Mouse (Mus musculus): ENCODE measurements around the gene Disc1.
A peak's percentile ranks its signal among the peaks of the same experiment; 100 is the strongest.

Disc1 gene

GRCm38 (mm10) chr8:125126482-125126881 is 72.5 kb downstream of the Disc1 start:
- DNase-seq (ENCODE audit: low read depth), result no peak

- no peak for DNase-seq (ENCODE audit: low read depth)
These were observed 73.6 kb downstream of the Disc1 start for GRCm38 (mm10) chr8:125127621-125128020.

- DNase-seq (ENCODE audit: low read depth), result no peak
These were observed 74.3 kb downstream of the Disc1 start for GRCm38 (mm10) chr8:125128305-125128704.

DNA sequence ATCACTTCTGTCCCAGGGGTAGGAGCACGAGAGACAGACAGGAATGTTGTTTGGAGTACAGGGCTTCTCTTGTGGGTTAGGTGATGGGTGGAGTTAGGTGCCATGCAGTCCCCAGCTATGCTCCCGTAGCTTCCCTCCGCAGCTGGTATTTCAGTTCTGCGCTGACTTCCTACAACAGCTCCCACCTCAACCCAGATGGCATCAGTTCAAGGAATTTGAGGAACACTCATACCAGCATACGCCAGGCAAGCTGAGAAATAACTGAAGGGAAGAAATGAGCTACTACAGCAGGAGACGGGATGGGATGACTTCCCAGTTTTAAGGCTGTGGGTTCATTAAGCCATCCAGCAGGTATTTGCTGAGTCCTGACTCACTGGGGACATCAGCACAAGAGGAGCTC is 76.8 kb downstream of the Disc1 start:
- peak; percentile 29 for DNase-seq (ENCODE audit: low read depth)

DNA sequence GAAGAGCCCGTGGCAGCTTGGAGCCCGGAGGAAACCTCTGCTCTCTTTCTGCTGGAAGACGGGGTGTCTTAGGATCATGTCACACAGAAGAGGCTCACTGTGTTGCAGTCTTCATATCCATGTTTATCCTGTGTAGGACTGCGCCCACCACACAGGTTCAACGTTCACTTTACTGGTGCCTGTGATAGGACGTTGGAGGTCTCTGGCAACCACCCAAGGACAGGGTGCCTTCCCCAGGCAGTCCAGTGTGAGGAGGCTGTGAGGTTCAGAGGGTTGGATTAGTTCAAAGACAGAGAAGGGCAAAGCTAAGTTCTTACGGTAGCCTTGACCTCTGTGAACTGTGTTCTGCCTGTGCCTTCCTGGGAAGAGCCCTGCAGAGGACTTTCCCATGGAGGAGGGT is 77.3 kb downstream of the Disc1 start:
- DNase-seq (ENCODE audit: low read depth), result no peak

DNA sequence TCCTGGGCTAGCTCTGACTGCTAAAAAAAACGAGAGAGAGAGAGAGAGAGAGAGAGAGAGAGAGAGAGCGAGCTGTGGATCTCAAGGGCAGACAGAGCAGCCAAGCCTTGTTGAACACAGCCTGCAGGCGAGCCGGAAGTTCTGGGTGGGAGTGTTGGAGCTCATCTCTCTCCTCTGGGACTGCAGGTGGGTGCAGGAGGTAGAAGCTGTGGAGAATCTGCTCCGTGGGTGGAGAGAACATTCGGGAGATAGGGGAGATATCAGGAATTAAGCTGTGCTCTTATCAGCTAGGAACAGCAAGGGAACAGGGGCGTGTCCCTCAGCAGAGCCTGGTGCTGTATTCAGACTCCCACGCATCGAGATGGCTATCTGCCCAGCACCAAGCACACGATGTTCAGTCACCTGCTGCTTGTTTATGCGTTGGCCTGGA is 79.7 kb downstream of the Disc1 start:
- DNase-seq (ENCODE audit: low read depth), result no peak

- no peak for DNase-seq (ENCODE audit: low read depth)
These were observed 80.9 kb downstream of the Disc1 start for GRCm38 (mm10) chr8:125134876-125135275.

- DNase-seq (ENCODE audit: low read depth), result no peak
These were observed 85.7 kb downstream of the Disc1 start for GRCm38 (mm10) chr8:125139689-125140150.

- no peak for DNase-seq (ENCODE audit: low read depth)
These were observed 87.0 kb downstream of the Disc1 start for GRCm38 (mm10) chr8:125140965-125141364.

GRCm38 (mm10) chr8:125156863-125157640 is 103.1 kb downstream of the Disc1 start:
- DNase-seq (ENCODE audit: low read depth), result no peak

- no peak for DNase-seq (ENCODE audit: low read depth)
These were observed 103.6 kb downstream of the Disc1 start for GRCm38 (mm10) chr8:125157641-125158005.

DNA sequence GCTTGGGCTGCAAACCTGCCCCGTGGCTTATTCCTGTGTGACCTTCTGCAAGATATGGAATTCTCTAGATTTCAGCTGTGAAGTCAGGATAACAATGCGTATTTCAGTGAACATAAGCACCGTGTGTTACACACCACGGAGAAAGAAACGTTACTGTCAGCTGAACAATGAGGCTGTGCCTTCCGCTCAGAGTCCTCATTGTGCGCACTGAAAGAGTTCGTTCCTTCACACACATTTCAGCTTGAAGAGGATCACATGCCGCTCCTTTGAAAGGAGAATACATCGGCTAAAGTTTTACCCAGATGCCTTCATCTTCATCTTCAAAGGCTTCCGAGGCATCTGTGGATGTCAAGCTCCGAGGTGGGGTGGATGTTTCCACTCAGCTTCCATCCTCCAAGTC is 105.4 kb downstream of the Disc1 start:
- no peak for DNase-seq (ENCODE audit: low read depth)

GRCm38 (mm10) chr8:125163491-125163890 is 109.5 kb downstream of the Disc1 start:
- no peak for DNase-seq (ENCODE audit: low read depth)

DNA sequence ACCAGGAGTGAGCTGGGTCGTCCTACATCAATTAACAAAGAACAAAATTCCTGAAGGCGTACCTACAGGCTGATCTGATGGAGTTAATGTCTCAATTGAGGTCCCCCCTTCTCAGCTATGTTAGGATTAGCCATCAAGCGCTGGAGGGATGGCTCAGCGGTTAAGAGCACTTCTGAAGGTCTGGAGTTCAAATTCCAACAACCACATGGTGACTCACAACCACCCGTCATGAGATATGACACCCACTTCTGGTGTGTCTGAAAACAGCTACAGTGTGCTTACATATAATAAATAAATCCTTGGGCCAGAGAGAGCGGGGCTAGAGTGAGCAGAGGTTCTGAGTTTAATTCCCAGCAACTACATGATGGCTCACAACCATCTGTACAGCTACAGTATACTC is 109.9 kb downstream of the Disc1 start:
- DNase-seq (ENCODE audit: low read depth), result no peak

DNA sequence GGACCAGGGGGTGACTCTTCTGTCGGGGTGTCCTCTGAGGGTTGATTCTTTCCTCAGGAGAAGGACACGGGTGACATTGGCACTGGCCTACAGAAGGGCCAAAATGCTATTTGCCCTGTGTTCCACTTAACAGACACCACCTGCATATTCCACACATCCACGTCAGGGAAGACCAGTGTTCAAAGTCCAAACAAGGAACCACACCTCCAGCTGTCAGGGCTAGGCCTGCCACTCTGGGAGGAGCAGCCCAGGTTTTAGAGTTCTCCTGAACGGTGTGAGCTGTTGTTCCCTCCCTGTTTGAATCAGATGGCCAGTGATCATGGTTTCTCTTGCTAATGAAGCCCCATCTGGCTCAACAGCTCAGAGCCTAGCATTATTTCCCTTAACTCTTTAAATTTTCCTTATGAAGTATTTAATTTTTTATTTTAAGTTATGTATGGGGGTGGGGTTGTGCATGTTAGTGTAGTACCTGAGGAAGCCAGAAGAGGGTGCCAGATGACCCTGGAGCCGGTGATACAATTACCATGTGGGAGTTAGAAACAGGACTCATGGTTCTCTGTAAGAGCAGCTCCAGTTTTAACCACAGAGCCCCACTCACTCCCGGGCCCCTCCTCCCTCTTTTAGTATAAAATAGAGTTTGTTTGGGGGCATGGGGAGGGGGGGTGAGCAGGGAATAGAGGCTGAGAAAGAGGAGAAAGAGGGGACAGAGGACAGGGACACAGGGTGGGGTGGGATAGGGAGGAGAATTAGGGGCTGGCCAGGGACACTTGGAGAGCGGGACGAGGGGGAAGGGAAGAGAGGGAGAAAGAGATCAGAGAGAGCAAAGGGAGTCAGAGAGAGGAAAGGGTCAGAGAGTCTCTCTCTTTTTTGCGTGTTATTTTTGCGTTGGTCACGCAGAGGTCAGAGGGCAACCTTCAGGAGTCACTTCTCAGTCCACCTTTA is 111.8 kb downstream of the Disc1 start:
- peak; percentile 27 for DNase-seq (ENCODE audit: low read depth)

GRCm38 (mm10) chr8:125166545-125166944 is 112.5 kb downstream of the Disc1 start:
- no peak for DNase-seq (ENCODE audit: low read depth)

- DNase-seq (ENCODE audit: low read depth), result no peak
These were observed 113.0 kb downstream of the Disc1 start for GRCm38 (mm10) chr8:125166988-125167387.

- no peak for DNase-seq (ENCODE audit: low read depth)
These were observed 115.6 kb downstream of the Disc1 start for GRCm38 (mm10) chr8:125169628-125170027.

GRCm38 (mm10) chr8:125171531-125171930 is 117.5 kb downstream of the Disc1 start:
- DNase-seq (ENCODE audit: low read depth), result no peak

DNA sequence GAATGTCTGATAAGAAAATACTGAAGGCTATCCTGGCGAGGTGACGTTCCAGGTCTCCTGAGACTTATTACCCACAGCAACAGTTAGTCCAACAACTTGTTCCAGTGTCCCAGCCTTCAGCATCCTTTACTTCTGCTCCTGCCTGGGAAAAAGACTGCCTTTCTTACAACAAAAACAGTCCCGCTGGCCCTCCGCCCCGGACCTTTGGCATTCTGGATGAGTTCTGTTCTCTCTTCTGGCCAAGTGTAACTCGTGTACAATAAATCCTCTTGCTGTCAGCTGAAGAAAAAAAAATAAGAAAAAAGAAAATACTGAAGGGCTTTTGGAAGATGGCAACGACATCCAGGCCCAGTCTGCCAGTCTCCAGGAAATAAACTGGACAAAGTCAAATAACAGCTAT is 120.2 kb downstream of the Disc1 start:
- DNase-seq (ENCODE audit: low read depth), result peak; percentile 17

DNA sequence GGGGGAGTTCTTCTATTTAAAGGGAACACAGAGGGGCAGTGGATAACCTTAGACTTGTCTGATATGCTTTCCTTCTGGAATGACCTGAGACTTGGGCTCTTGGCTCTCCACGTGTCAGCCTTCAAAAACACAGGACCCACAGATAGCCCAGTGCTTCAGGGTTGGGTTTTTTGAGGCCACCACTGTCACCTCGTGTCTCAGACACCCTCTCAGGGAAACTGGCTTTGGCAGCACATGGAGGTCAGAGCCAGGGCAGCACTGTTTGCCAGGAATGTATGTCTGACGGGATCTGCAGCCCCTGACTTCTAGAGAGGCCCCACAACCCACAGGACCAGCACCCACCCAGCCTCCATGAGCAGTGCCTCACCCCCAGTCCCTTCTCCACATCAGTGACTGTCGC is 120.9 kb downstream of the Disc1 start:
- DNase-seq (ENCODE audit: low read depth), result no peak

DNA sequence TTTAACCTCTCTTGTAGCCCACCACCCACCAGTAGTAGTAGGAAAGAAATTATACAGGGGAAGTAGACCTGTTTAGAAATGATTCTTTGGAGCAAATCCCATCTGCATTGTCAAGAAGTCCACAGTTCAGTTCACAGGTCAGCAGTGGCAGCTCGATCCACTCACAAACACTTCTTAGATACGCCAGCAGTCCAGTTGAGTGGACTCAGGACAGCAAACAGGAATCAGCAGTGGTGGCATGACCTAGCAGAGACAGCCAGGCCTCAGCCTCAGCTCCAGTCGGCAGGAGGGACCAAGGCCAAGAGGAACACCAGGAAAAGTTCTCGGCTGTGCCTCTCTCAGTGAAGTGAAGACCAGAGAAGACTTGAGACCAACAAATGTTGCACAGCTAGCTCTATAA is 121.7 kb downstream of the Disc1 start:
- no peak for DNase-seq (ENCODE audit: low read depth)

DNA sequence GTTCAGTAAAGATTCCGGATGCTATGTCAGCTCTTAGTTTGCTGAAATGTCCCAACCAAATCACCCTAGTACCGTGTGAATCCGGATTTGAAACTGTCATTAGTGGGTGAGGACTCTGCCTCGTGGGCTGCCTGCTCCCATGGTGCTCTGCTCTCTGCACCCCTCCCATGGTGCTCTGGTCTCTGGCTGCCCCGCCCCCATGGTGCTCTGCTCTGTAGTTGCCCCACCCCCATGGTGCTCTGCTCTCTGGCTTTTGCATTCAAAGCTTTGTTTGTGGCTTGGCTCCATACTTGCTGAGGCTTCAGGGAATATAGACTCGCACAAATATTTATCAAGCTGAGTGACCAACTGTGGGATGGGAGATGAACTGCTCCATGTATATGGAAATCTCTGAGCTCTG is 123.1 kb downstream of the Disc1 start:
- DNase-seq (ENCODE audit: low read depth), result no peak
